Mouse (Mus musculus) forebrain, embryonic 11.5 days (tissue): ENCODE data around the gene Celf2. TPM values are rescaled to one million over a fixed set of nuclear protein-coding genes. Genes with fewer than 3 reads are reported as not detected.

Experiments used
- ATAC-seq: fragments of 200-750 bp; cut with Nextera tagmentation; replicated peaks from 2 replicates; pipeline ENCODE4 v1.8.0; 2017; ENCODE audit warnings: moderate TSS enrichment; ENCODE audit not compliant: low FRiP score
- DNase-seq: peaks from one replicate; pipeline ENCODE4 v3.0.0-alpha.2; 2017; ENCODE audit warnings: low spot score
- H3K27ac ChIP-seq: fragments of 300-500 bp; sonication (generic); 2 replicates; pipeline ENCODE4 v1.5.1; 2014; ENCODE audit warnings: low read depth, low read length
- H3K27me3 ChIP-seq: fragments of 300-500 bp; sonication (generic); 2 replicates; pipeline ENCODE4 v1.6.1; 2014; ENCODE audit warnings: mild to moderate bottlenecking, low read length, mixed read lengths; ENCODE audit not compliant: control insufficient read depth, insufficient read depth
- H3K36me3 ChIP-seq: fragments of 300-500 bp; sonication (generic); 2 replicates; pipeline ENCODE4 v1.6.1; 2014; ENCODE audit warnings: mild to moderate bottlenecking, low read length, moderate library complexity, mixed read lengths; ENCODE audit not compliant: control insufficient read depth, insufficient read depth
- H3K4me1 ChIP-seq: fragments of 300-500 bp; sonication (generic); replicated peaks from 2 replicates; pipeline ENCODE4 v1.6.1; 2014; ENCODE audit warnings: low read length, mixed read lengths; ENCODE audit not compliant: control insufficient read depth, insufficient read depth
- H3K4me2 ChIP-seq: fragments of 300-500 bp; sonication (generic); 2 replicates; pipeline ENCODE4 v1.6.1; 2014; ENCODE audit warnings: low read depth, mild to moderate bottlenecking, low read length, moderate library complexity, mixed read lengths; ENCODE audit not compliant: severe bottlenecking
- H3K4me3 ChIP-seq: fragments of 300-500 bp; sonication (generic); 2 replicates; pipeline ENCODE4 v1.5.1; 2014; ENCODE audit warnings: low read depth, low read length
- H3K9ac ChIP-seq: fragments of 300-500 bp; sonication (generic); 2 replicates; pipeline ENCODE4 v1.6.1; 2014; ENCODE audit warnings: low read length
- H3K9me3 ChIP-seq: fragments of 300-500 bp; sonication (generic); 2 replicates; pipeline ENCODE4 v1.6.1; 2016; ENCODE audit warnings: low read length, mixed read lengths; ENCODE audit not compliant: control insufficient read depth
- WGBS: fragments of 180-500 bp; shearing (Covaris S2); extraction: QIAGEN DNeasy Blood & Tissue Kit; methylation state at CpG from one replicate; pipeline ENCODE4 v1.1.7; 2014; 5-methylcytosine and 5-hydroxymethylcytosine counted together
- polyA plus RNA-seq: library from polyadenylated mRNA; unstranded; fragments of >200 nt; fragmentation: Nextera tagmentation; extraction: Ambion mirVana; gene quantifications from 2 replicates; pipeline ENCODE4 v1.2.1, GENCODE M21; 2014

The Celf2 gene
- polyA plus RNA-seq, 1 experiment from 2014 or later: 116 TPM

DNA sequence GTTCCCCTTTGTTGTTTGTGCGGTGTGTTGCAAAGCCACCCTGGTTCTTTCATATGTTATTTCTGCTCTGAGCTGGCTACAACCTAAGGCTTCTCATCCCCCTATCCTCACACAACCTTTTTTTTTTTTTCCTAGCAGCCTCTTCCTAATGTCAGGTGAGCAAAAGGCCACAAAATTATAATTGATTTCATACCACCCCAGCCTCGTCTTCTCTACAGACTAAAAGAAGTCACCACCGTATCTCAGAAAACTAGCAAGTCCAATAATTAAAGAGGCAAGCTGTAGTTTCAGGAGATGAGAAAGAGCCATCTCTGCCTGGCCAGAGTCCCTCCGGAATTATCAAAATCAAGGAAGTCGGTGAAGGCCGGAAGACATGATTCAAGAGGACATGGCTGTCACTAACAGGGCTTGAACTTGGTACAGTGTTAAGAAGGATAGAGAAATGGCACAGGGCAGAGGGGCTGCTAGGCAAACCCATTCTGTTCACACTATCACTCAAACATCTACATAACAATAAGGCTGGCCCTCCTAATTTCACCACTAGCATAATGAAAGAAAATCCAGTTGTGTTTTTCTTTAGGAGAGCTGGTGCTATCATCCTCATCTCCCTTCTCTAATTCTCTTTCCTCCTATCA, 628.3 kb downstream of the Celf2 start:
- no peak overlapping the region for H3K4me2 ChIP-seq
- H3K4me3 ChIP-seq: no peak overlapping the region
- WGBS: 72% methylated on average over 6 of the region's 6 CpGs
- DNase-seq (no peak), ATAC-seq (no peak)
- H3K36me3 ChIP-seq: no peaks in the 10 kb centered on the region
- peaks cover 4% of the 10 kb centered on the region; the same call in 1 of the 2 replicates for H3K4me1 ChIP-seq
- no peak overlapping the region for H3K9ac ChIP-seq
- no peak overlapping the region for H3K27ac ChIP-seq
- H3K27me3 ChIP-seq: no peaks in the 10 kb centered on the region
- no peaks in the 10 kb centered on the region; the same call in 1 of the 2 replicates for H3K9me3 ChIP-seq

GRCm38 (mm10) chr2:6877094-6877493, 632.3 kb downstream of the Celf2 start:
- Histone ChIP-seq H3K4me2 (no peak overlapping the region), H3K27me3 (no peaks in the 10 kb centered on the region), H3K27ac (no peak overlapping the region), H3K4me1 (peaks cover 10% of the 10 kb centered on the region; the same call in 1 of the 2 replicates), H3K4me3 (no peak overlapping the region), H3K36me3 (no peaks in the 10 kb centered on the region), H3K9ac (no peak overlapping the region), H3K9me3 (no peaks in the 10 kb centered on the region; the same call in 1 of the 2 replicates)
- ATAC-seq (no peak), DNase-seq (no peak)
- WGBS: 70% methylated on average over 5 of the region's 5 CpGs

GRCm38 (mm10) chr2:6876547-6876946, 632.8 kb downstream of the Celf2 start:
- H3K4me3 ChIP-seq: no peak overlapping the region
- H3K9me3 ChIP-seq: no peaks in the 10 kb centered on the region; the same call in 1 of the 2 replicates
- no peaks in the 10 kb centered on the region for H3K36me3 ChIP-seq
- no peak overlapping the region for H3K9ac ChIP-seq
- no peak overlapping the region for H3K4me2 ChIP-seq
- H3K27ac ChIP-seq: peak overlapping the region; percentile 47; the same call in 1 of the 2 replicates
- peaks cover 10% of the 10 kb centered on the region; the same call in 1 of the 2 replicates for H3K4me1 ChIP-seq
- H3K27me3 ChIP-seq: no peaks in the 10 kb centered on the region
- DNase-seq: no peak
- no peak for ATAC-seq
- 46% methylated on average over 5 of the region's 5 CpGs for WGBS

- Histone ChIP-seq H3K4me3 (peak overlapping the region; percentile 14), H3K4me1 (peaks cover 7% of the 10 kb centered on the region; the same call in 1 of the 2 replicates), H3K9ac (peak overlapping the region; percentile 33; the same call in 1 of the 2 replicates), H3K36me3 (no peaks in the 10 kb centered on the region), H3K27me3 (no peaks in the 10 kb centered on the region), H3K4me2 (peak overlapping the region; percentile 48; the same call in 1 of the 2 replicates), H3K27ac (peak overlapping the region; percentile 73), H3K9me3 (no peaks in the 10 kb centered on the region; the same call in 1 of the 2 replicates)
- peak; percentile 79 for ATAC-seq
- peak; percentile 66 for DNase-seq
- whole genome bisulfite sequencing: 5% methylated on average over 11 of the region's 11 CpGs
Observed at GRCm38 (mm10) chr2:6875071-6875611, 634.2 kb downstream of the Celf2 start.

- Histone ChIP-seq H3K4me3 (no peak overlapping the region), H3K9ac (peak overlapping the region; percentile 33; the same call in 1 of the 2 replicates), H3K9me3 (no peaks in the 10 kb centered on the region; the same call in 1 of the 2 replicates), H3K36me3 (no peaks in the 10 kb centered on the region), H3K27me3 (no peaks in the 10 kb centered on the region), H3K27ac (peak overlapping the region; percentile 73), H3K4me1 (peaks cover 10% of the 10 kb centered on the region; the same call in 1 of the 2 replicates), H3K4me2 (peak overlapping the region; percentile 48; the same call in 1 of the 2 replicates)
- ATAC-seq: no peak
- no peak for DNase-seq
- WGBS: 10% methylated on average over 10 of the region's 10 CpGs
Observed at GRCm38 (mm10) chr2:6874266-6874955, 635.0 kb downstream of the Celf2 start.

- H3K9ac ChIP-seq: no peak overlapping the region
- H3K4me3 ChIP-seq: no peak overlapping the region
- no peaks in the 10 kb centered on the region for H3K9me3 ChIP-seq
- H3K27ac ChIP-seq: no peak overlapping the region
- WGBS: 78% methylated on average over 1 of the region's 1 CpGs
- H3K36me3 ChIP-seq: no peaks in the 10 kb centered on the region
- DNase-seq (no peak), ATAC-seq (no peak)
- H3K4me1 ChIP-seq: peaks cover 14% of the 10 kb centered on the region; the same call in 1 of the 2 replicates
- no peak overlapping the region for H3K4me2 ChIP-seq
- no peaks in the 10 kb centered on the region for H3K27me3 ChIP-seq
Observed at GRCm38 (mm10) chr2:6873711-6874110, 635.7 kb downstream of the Celf2 start.

- DNase-seq (no peak), ATAC-seq (no peak; the same call in 1 of the 2 replicates)
- peak overlapping the region; percentile 76 for H3K4me2 ChIP-seq
- H3K27ac ChIP-seq: peak overlapping the region; percentile 79
- WGBS: 6% methylated on average over 10 of the region's 10 CpGs
- H3K27me3 ChIP-seq: no peaks in the 10 kb centered on the region
- no peaks in the 10 kb centered on the region for H3K9me3 ChIP-seq
- H3K4me1 ChIP-seq: peaks cover 14% of the 10 kb centered on the region; the same call in 1 of the 2 replicates
- H3K36me3 ChIP-seq: no peaks in the 10 kb centered on the region
- peak overlapping the region; percentile 96 for H3K9ac ChIP-seq
- H3K4me3 ChIP-seq: peak overlapping the region; percentile 87
Observed at GRCm38 (mm10) chr2:6872894-6873255, 636.5 kb downstream of the Celf2 start.

DNA sequence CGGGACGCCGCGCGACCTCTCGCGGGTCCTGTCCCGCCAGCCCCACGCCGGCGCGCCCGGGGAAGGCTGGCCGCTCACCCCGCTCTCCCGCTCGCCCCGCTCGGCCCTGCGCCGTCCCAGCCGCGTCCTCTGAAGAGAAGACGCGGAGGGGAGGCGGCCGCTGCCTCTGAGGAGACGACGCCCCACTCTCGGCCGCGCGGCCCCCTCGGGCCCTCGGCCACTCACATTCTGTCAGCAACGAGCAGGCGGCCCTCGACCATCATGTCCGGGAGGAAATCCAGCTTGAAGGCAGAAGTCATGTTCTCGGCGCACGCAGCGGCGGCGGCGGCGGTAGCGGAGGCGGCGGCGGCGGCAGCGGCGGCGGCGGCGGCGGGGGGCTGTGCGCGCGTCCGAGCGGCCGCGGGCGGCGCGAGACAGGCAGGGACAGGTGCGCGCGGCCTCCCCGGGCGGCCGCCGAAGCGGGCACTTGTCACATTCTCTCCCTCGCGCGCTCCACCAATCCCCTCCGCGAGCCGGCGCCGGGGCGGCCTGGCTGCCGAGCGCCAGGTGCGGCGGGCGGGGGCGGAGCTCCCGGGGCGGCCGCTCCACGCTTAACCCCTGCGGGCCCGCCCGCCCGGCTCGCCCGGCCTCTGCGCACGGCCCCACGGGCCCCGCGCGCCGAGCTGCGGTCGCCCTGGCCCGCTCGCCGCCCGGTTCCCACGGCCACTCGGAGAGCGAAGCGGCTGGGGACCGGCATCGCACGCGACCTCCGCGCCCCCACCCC, 637.1 kb downstream of the Celf2 start:
- no peaks in the 10 kb centered on the region for H3K36me3 ChIP-seq
- no peaks in the 10 kb centered on the region for H3K9me3 ChIP-seq
- H3K27me3 ChIP-seq: no peaks in the 10 kb centered on the region
- DNase-seq: peak; percentile 89
- peak overlapping the region; percentile 76 for H3K4me2 ChIP-seq
- peak overlapping the region; percentile 87 for H3K4me3 ChIP-seq
- peak overlapping the region; percentile 79 for H3K27ac ChIP-seq
- WGBS: under 1% methylated on average over 102 of the region's 124 CpGs
- H3K4me1 ChIP-seq: peaks cover 17% of the 10 kb centered on the region; the same call in 1 of the 2 replicates
- H3K9ac ChIP-seq: peak overlapping the region; percentile 96
- ATAC-seq: peak; percentile 84
